ENCODE assay signal across 14 mouse cellular contexts in the genomic region with DNA sequence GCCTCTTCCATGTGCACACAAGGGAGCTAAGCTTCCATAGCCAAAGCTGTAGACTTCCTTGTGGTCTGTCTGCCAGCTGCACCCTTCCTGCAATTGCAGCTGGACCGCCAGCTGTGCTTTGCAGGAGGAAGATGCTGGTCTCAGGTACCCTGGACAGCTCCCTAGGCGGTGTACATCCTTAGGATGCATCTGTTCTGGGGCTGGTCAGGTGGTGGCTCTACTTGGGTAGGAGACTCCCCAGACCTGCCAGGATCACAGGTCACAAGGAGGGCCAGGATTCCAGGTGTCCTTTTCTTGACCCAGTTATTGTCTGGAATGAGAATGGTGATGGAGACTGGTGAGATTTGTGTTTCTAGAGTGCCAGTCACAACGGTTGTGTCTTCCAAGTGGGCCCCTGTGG. TPM values are rescaled to one million over a fixed set of nuclear protein-coding genes. Genes with fewer than 3 reads are reported as not detected.
DNase-seq lines count a peak whose midpoint lies in the region; ATAC-seq lines count a peak whose summit lies in the region.
"Had no signal": no experiment of that assay in that cellular context is flagged by ENCODE, and none has a peak within 500 bp of the region (broad histone marks: within the 10 kb centered on the region; RNA-seq: fewer than 3 reads in every experiment).

No protein-coding gene starts in this region.

- H3K27ac ChIP-seq in heart, embryonic 10.5 days: no peak overlapping the region
- H3K27ac ChIP-seq in embryonic facial prominence, embryonic 11.5 days (replicated peaks; ENCODE audit: low read depth, low read length): no peak overlapping the region
- no peak overlapping the region for H3K27ac ChIP-seq in midbrain, embryonic 14.5 days (replicated peaks; ENCODE audit: low read depth, low read length)
- H3K27ac ChIP-seq: liver, embryonic 14.5 days had no signal

- H3K4me2 ChIP-seq in embryonic facial prominence, embryonic 11.5 days (ENCODE audit: low read depth, low read length): no peak overlapping the region
- H3K4me2 ChIP-seq in midbrain, embryonic 14.5 days (ENCODE audit: low read length): no peak overlapping the region
- H3K4me2 ChIP-seq: midbrain, embryonic 11.5 days had no signal

- H3K4me1 ChIP-seq in heart, embryonic 10.5 days: peaks cover 22% of the 10 kb centered on the region; the same call in 1 of the 2 replicates
- H3K4me1 ChIP-seq in embryonic facial prominence, embryonic 11.5 days (ENCODE audit: control insufficient read depth, insufficient read depth, low read length): peaks cover 3% of the 10 kb centered on the region; the same call in 1 of the 2 replicates
- H3K4me1 ChIP-seq in midbrain, embryonic 14.5 days (ENCODE audit: control insufficient read depth, insufficient read depth, low read length): peaks cover 8% of the 10 kb centered on the region; the same call in 1 of the 2 replicates

- DNase-seq in heart, embryonic 10.5 days (ENCODE audit: low spot score): peak; percentile 76
- DNase-seq in heart, adult 18-20 months: no peak
- DNase-seq in ovary, postnatal 36 days (ENCODE audit: low spot score): peak; percentile 28
- no peak for DNase-seq in ovary, postnatal 10 days (ENCODE audit: low spot score)
- peak; percentile 68 for DNase-seq in embryonic facial prominence, embryonic 11.5 days (ENCODE audit: low spot score)
- peak; percentile 24 for DNase-seq in yolk sac, embryonic 10.5 days (ENCODE audit: low spot score)
- DNase-seq in midbrain, embryonic 14.5 days: no peak
- DNase-seq in layer of hippocampus, adult 8-10 months (ENCODE audit: low spot score in 2 of 2): no peak
- DNase-seq: cerebellum, postnatal 36 days had no signal

- WGBS in heart, embryonic 10.5 days: 36% methylated on average over 3 of the region's 3 CpGs
- 35% methylated on average over 3 of the region's 3 CpGs for WGBS in embryonic facial prominence, embryonic 11.5 days
- 42% methylated on average over 3 of the region's 3 CpGs for WGBS in midbrain, embryonic 14.5 days

- H3K9ac ChIP-seq in embryonic facial prominence, embryonic 11.5 days (replicated peaks; ENCODE audit: low read length): no peak overlapping the region
- H3K9ac ChIP-seq in midbrain, embryonic 14.5 days (replicated peaks; ENCODE audit: low read length): no peak overlapping the region
- H3K9ac ChIP-seq: liver, embryonic 14.5 days had no signal

- ATAC-seq in embryonic facial prominence, embryonic 11.5 days (replicated peaks; ENCODE audit: insufficient number of reproducible peaks, low FRiP score, low TSS enrichment, low read depth): no peak
- no peak for ATAC-seq in midbrain, embryonic 14.5 days (ENCODE audit: low FRiP score, low TSS enrichment)
- ATAC-seq: intestine, embryonic 16.5 days had no signal

- no peaks in the 10 kb centered on the region for H3K9me3 ChIP-seq in heart, embryonic 10.5 days
- no peaks in the 10 kb centered on the region for H3K9me3 ChIP-seq in embryonic facial prominence, embryonic 11.5 days (replicated peaks; ENCODE audit: control insufficient read depth, low read length)
- no peaks in the 10 kb centered on the region for H3K9me3 ChIP-seq in midbrain, embryonic 14.5 days (ENCODE audit: control insufficient read depth, low read length)

- H3K27me3 ChIP-seq in heart, embryonic 10.5 days (ENCODE audit: insufficient read depth, poor library complexity, severe bottlenecking): peaks cover 74% of the 10 kb centered on the region
- H3K27me3 ChIP-seq in embryonic facial prominence, embryonic 11.5 days (ENCODE audit: control insufficient read depth, insufficient read depth, low read length): peaks cover 50% of the 10 kb centered on the region
- peaks cover 30% of the 10 kb centered on the region for H3K27me3 ChIP-seq in midbrain, embryonic 14.5 days (ENCODE audit: control insufficient read depth, insufficient read depth, low read length)

- H3K36me3 ChIP-seq in heart, embryonic 10.5 days: no peaks in the 10 kb centered on the region
- no peaks in the 10 kb centered on the region for H3K36me3 ChIP-seq in embryonic facial prominence, embryonic 11.5 days (replicated peaks; ENCODE audit: control insufficient read depth, insufficient read depth, low read depth, low read length)
- no peaks in the 10 kb centered on the region for H3K36me3 ChIP-seq in midbrain, embryonic 14.5 days (ENCODE audit: control insufficient read depth, insufficient read depth, low read length)

- H3K4me3 ChIP-seq in heart, embryonic 10.5 days: no peak overlapping the region
- H3K4me3 ChIP-seq in embryonic facial prominence, embryonic 11.5 days (ENCODE audit: low read depth, low read length): no peak overlapping the region
- no peak overlapping the region for H3K4me3 ChIP-seq in midbrain, embryonic 14.5 days (replicated peaks; ENCODE audit: low read depth, low read length)

RNA-seq across cellular contexts. Expression of gene Grid1, which starts 3.6 kb away (rescaled TPM):
- 0.16 and 0.59 TPM in 2 replicates for polyA plus RNA-seq in heart, embryonic 10.5 days (2016; fragmentation: Nextera tagmentation; extraction: Ambion mirVana)
- total RNA-seq in heart, adult 18-20 months (2021): not detected
- 0.17 and 0.27 TPM in 2 replicates for polyA plus RNA-seq in embryonic facial prominence, embryonic 11.5 days (2014; fragmentation: Nextera tagmentation; extraction: Ambion mirVana)
- polyA plus RNA-seq in midbrain, embryonic 14.5 days (2014; fragmentation: Nextera tagmentation; extraction: Ambion mirVana): 4.9 and 5.1 TPM in 2 replicates
- 10 to 100 TPM; 50.8 to 58.6 (median 55.0) TPM for total RNA-seq in layer of hippocampus, adult 8-10 months (2022)
- total RNA-seq: gastrocnemius, adult 8-10 months; neutrophil, adult 5-6 weeks had no signal

Comparison
In these comparisons a context has a peak if more than half of its experiments do, and no peak if none do; other contexts are left out.
1. DNase-seq: peak in heart, embryonic 10.5 days (single experiment), ovary, postnatal 36 days (single experiment), embryonic facial prominence, embryonic 11.5 days (single experiment) and yolk sac, embryonic 10.5 days (single experiment); none in heart, adult 18-20 months (0 of 2), ovary, postnatal 10 days (single experiment), midbrain, embryonic 14.5 days (single experiment) and layer of hippocampus, adult 8-10 months (0 of 2).